Mouse (Mus musculus) testis, adult 2 months (tissue): ENCODE measurements around the gene Pds5b.

Experiments used
- CTCF ChIP-seq: fragments of 200-500 bp; IDR thresholded peaks from 2 replicates; pipeline ENCODE4 v1.5.1; 2012; ENCODE audit warnings: low read depth, mild to moderate bottlenecking, inconsistent platforms, low read length, moderate library complexity; ENCODE audit not compliant: control insufficient read depth, insufficient read depth, insufficient replicate concordance
- POLR2A ChIP-seq: fragments of 200-500 bp; IDR thresholded peaks from 2 replicates; pipeline ENCODE4 v1.6.1; 2012; ENCODE audit warnings: low read depth, mild to moderate bottlenecking, inconsistent platforms, low read length, moderate library complexity; ENCODE audit not compliant: control insufficient read depth

- TF ChIP-seq CTCF (no peak), POLR2A (no peak)
These were observed 19.0 kb upstream of the Pds5b start for GRCm38 (mm10) chr5:150654548-150654947.
